ENCODE assay signal across 9 mouse cellular contexts in genomic region chr3:127763076-127763612, GRCm38 (mm10). TPM values are rescaled to one million over a fixed set of nuclear protein-coding genes. Genes with fewer than 3 reads are reported as not detected.
DNase-seq lines count a peak whose midpoint lies in the region; ATAC-seq lines count a peak whose summit lies in the region.
"Had no signal": no experiment of that assay in that cellular context is flagged by ENCODE, and none has a peak within 500 bp of the region (broad histone marks: within the 10 kb centered on the region; RNA-seq: fewer than 3 reads in every experiment).

No protein-coding gene starts in this region.

- WGBS in heart, embryonic 11.5 days (ENCODE audit: insufficient replicate concordance) = 32% methylated on average over 7 of the region's 7 CpGs

- peak; percentile 95 for DNase-seq in heart, adult 11 months
- peak; percentile 42 to 70 for DNase-seq in adrenal gland, postnatal 4 days (ENCODE audit: low spot score in 2 of 2)
- peak; percentile 50 for DNase-seq in fibroblast of lung, adult 2 months (ENCODE audit: low read depth)
- DNase-seq in heart, postnatal 36 days = peak; percentile 80 to 81
- peak; percentile 69 to 77 for DNase-seq in left cerebral cortex, adult 18-20 months (ENCODE audit: low spot score in 2 of 2)
- DNase-seq in spleen, postnatal 10 days (ENCODE audit: low spot score in 2 of 2) = peak; percentile 73 to 92

- no peak overlapping the region for H3K27ac ChIP-seq in heart, embryonic 11.5 days (ENCODE audit: low read depth, low read length)

- ATAC-seq in heart, embryonic 11.5 days (replicated peaks; ENCODE audit: insufficient number of reproducible peaks, low FRiP score, low TSS enrichment) = no peak

- no peak overlapping the region for H3K9ac ChIP-seq in heart, embryonic 11.5 days (ENCODE audit: low read depth, low read length)

- H3K4me1 ChIP-seq in heart, embryonic 11.5 days (ENCODE audit: control insufficient read depth, insufficient read depth, low read length) = no peaks in the 10 kb centered on the region
- H3K4me1 ChIP-seq in megakaryocyte, embryonic 14.5 days = peaks cover 29% of the 10 kb centered on the region

- no peak overlapping the region for H3K4me2 ChIP-seq in heart, embryonic 11.5 days

- H3K4me3 ChIP-seq in heart, embryonic 11.5 days (ENCODE audit: low read depth, low read length) = no peak overlapping the region
- peak overlapping the region; percentile 87 for H3K4me3 ChIP-seq in megakaryocyte, embryonic 14.5 days (replicated peaks)
- H3K4me3 ChIP-seq: myocyte had no signal

- H3K36me3 ChIP-seq in heart, embryonic 11.5 days (ENCODE audit: control insufficient read depth, insufficient read depth, low read length) = no peaks in the 10 kb centered on the region
- no peaks in the 10 kb centered on the region for H3K36me3 ChIP-seq in megakaryocyte, embryonic 14.5 days (replicated peaks; ENCODE audit: low read length)

- H3K9me3 ChIP-seq in heart, embryonic 11.5 days (replicated peaks; ENCODE audit: control insufficient read depth, low read length) = no peaks in the 10 kb centered on the region
- H3K9me3 ChIP-seq in megakaryocyte, embryonic 14.5 days = no peaks in the 10 kb centered on the region

- H3K27me3 ChIP-seq in heart, embryonic 11.5 days (ENCODE audit: control insufficient read depth, insufficient read depth, low read length) = peaks cover 25% of the 10 kb centered on the region
- peaks cover 1% of the 10 kb centered on the region for H3K27me3 ChIP-seq in megakaryocyte, embryonic 14.5 days (replicated peaks)

- intact Hi-C loops in heart, postnatal 36 days (cut with DNase I) = loop anchor here (2.0 to 5.0 kb wide), 3 partner anchors 138 to 191 kb away; no protein-coding TSS in a partner anchor

RNA-seq across cellular contexts. Expression of gene Alpk1, which starts 17.2 kb away (rescaled TPM):
- polyA plus RNA-seq in heart, embryonic 11.5 days (2014; fragmentation: Nextera tagmentation; extraction: Ambion mirVana) = 0.72 and 1.2 TPM in 2 replicates
- 10 to 100 TPM in 1 of 2 experiments, 1 to 10 TPM in 1; 8.4 to 10.0 TPM for total RNA-seq in adrenal gland, postnatal 4 days (2021)
- total RNA-seq in heart, postnatal 36 days (2021) = 1 to 10 TPM; 2.7 to 4.1 TPM
- total RNA-seq in left cerebral cortex, adult 18-20 months (2021) = 1 to 10 TPM; 5.8 to 6.1 TPM
- 0.25 TPM in 1 of 2 replicates, not detected in the other for polyA plus RNA-seq in megakaryocyte, embryonic 14.5 days (2012; ENCODE audit: insufficient read depth, low replicate concordance)

RNA-seq across cellular contexts. Expression of gene Tifa, which starts 26.5 kb away (rescaled TPM):
- polyA plus RNA-seq in heart, embryonic 11.5 days (2014; fragmentation: Nextera tagmentation; extraction: Ambion mirVana) = 3.3 and 3.4 TPM in 2 replicates
- 1 to 10 TPM; 4.8 to 6.6 TPM for total RNA-seq in adrenal gland, postnatal 4 days (2021)
- 1 to 10 TPM; 2.9 to 3.1 TPM for total RNA-seq in heart, postnatal 36 days (2021)
- total RNA-seq in left cerebral cortex, adult 18-20 months (2021) = 1 to 10 TPM; 7.6 to 8.6 TPM
- 131 and 222 TPM in 2 replicates for polyA plus RNA-seq in megakaryocyte, embryonic 14.5 days (2012; ENCODE audit: insufficient read depth, low replicate concordance)
